Mouse (Mus musculus) forebrain, embryonic 16.5 days (tissue): Measurements from ENCODE around the gene Wdr49. TPM values are rescaled to one million over a fixed set of nuclear protein-coding genes. Genes with fewer than 3 reads are reported as not detected.

Experiments used
- ATAC-seq: fragments of 200-750 bp; cut with Nextera tagmentation; 2 replicates; pipeline ENCODE4 v1.8.0; 2017; ENCODE audit warnings: mild to moderate bottlenecking, moderate library complexity
- H3K27ac ChIP-seq: fragments of 300-500 bp; sonication (generic); 2 replicates; pipeline ENCODE4 v1.5.1; 2014; ENCODE audit warnings: low read length, control low read depth
- H3K27me3 ChIP-seq: fragments of 300-500 bp; sonication (generic); replicated peaks from 2 replicates; pipeline ENCODE4 v1.6.1; 2014; ENCODE audit warnings: low read length; ENCODE audit not compliant: control insufficient read depth, insufficient read depth
- H3K36me3 ChIP-seq: fragments of 300-500 bp; sonication (generic); 2 replicates; pipeline ENCODE4 v1.6.1; 2014; ENCODE audit not compliant: control insufficient read depth, insufficient read depth
- H3K4me1 ChIP-seq: fragments of 300-500 bp; sonication (generic); replicated peaks from 2 replicates; pipeline ENCODE4 v1.6.1; 2014; ENCODE audit warnings: low read length; ENCODE audit not compliant: control insufficient read depth, insufficient read depth
- H3K4me2 ChIP-seq: fragments of 300-500 bp; sonication (generic); 2 replicates; pipeline ENCODE4 v1.6.1; 2014; ENCODE audit warnings: mild to moderate bottlenecking, low read length, control low read depth
- H3K4me3 ChIP-seq: fragments of 300-500 bp; sonication (generic); replicated peaks from 2 replicates; pipeline ENCODE4 v1.5.1; 2014; ENCODE audit warnings: mild to moderate bottlenecking, low read length, control low read depth
- H3K9ac ChIP-seq: fragments of 300-500 bp; sonication (generic); replicated peaks from 2 replicates; pipeline ENCODE4 v1.6.1; 2014; ENCODE audit warnings: low read depth, low read length, control low read depth
- H3K9me3 ChIP-seq: fragments of 300-500 bp; sonication (generic); 2 replicates; pipeline ENCODE4 v1.6.1; 2016; ENCODE audit warnings: low read length; ENCODE audit not compliant: control insufficient read depth
- WGBS: fragments of 180-500 bp; shearing (Covaris S2); extraction: QIAGEN DNeasy Blood & Tissue Kit; methylation state at CpG from one replicate; pipeline ENCODE4 v1.1.7; 2014; 5-methylcytosine and 5-hydroxymethylcytosine counted together
- polyA plus RNA-seq: library from polyadenylated mRNA; unstranded; fragments of >200 nt; fragmentation: Nextera tagmentation; extraction: Ambion mirVana; gene quantifications from 2 replicates; pipeline ENCODE4 v1.2.1, GENCODE M21; 2015

The Wdr49 gene
- polyA plus RNA-seq, 1 experiment from 2014 or later = not detected

DNA sequence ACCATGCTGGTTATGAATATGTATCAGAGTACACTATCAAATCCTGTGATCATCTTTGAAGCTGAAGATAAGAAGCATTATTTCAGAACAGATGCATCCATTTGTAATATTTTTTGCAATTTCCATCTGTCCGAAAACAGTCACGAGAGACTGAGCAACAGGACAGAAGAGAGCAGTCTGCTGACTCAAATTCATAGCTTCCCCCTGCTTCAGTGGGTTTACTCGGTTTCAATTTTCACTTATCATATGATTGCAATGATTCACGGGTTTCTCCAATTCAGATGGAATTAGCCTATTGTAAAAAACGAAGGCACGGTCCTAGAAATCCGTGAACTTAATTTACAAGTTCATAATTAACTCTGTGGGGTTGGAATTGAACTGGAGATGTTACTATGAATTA, 13.8 kb downstream of the Wdr49 start:
- no peaks in the 10 kb centered on the region for H3K27me3 ChIP-seq
- no peak overlapping the region for H3K4me2 ChIP-seq
- H3K4me1 ChIP-seq = no peaks in the 10 kb centered on the region
- H3K27ac ChIP-seq = no peak overlapping the region
- H3K9ac ChIP-seq = no peak overlapping the region
- 86% methylated on average over 7 of the region's 7 CpGs for WGBS
- H3K9me3 ChIP-seq = no peaks in the 10 kb centered on the region
- ATAC-seq = no peak
- H3K36me3 ChIP-seq = no peaks in the 10 kb centered on the region
- no peak overlapping the region for H3K4me3 ChIP-seq

- 59% methylated on average over 4 of the region's 4 CpGs for WGBS
- Histone ChIP-seq H3K36me3 (no peaks in the 10 kb centered on the region), H3K9me3 (no peaks in the 10 kb centered on the region), H3K4me1 (no peaks in the 10 kb centered on the region), H3K4me2 (no peak overlapping the region), H3K9ac (no peak overlapping the region), H3K27ac (no peak overlapping the region), H3K27me3 (no peaks in the 10 kb centered on the region), H3K4me3 (no peak overlapping the region)
- no peak for ATAC-seq
These were observed 51.3 kb downstream of the Wdr49 start for GRCm38 (mm10) chr3:75430564-75431181.

- Histone ChIP-seq H3K4me1 (peaks cover 12% of the 10 kb centered on the region), H3K27ac (no peak overlapping the region; the same call in 1 of the 2 replicates), H3K4me3 (no peak overlapping the region), H3K36me3 (no peaks in the 10 kb centered on the region), H3K9ac (no peak overlapping the region), H3K27me3 (no peaks in the 10 kb centered on the region), H3K9me3 (no peaks in the 10 kb centered on the region), H3K4me2 (no peak overlapping the region)
- 72% methylated on average over 4 of the region's 4 CpGs for WGBS
- ATAC-seq = peak; percentile 45
These were observed 86.0 kb downstream of the Wdr49 start for GRCm38 (mm10) chr3:75395918-75396317.

DNA sequence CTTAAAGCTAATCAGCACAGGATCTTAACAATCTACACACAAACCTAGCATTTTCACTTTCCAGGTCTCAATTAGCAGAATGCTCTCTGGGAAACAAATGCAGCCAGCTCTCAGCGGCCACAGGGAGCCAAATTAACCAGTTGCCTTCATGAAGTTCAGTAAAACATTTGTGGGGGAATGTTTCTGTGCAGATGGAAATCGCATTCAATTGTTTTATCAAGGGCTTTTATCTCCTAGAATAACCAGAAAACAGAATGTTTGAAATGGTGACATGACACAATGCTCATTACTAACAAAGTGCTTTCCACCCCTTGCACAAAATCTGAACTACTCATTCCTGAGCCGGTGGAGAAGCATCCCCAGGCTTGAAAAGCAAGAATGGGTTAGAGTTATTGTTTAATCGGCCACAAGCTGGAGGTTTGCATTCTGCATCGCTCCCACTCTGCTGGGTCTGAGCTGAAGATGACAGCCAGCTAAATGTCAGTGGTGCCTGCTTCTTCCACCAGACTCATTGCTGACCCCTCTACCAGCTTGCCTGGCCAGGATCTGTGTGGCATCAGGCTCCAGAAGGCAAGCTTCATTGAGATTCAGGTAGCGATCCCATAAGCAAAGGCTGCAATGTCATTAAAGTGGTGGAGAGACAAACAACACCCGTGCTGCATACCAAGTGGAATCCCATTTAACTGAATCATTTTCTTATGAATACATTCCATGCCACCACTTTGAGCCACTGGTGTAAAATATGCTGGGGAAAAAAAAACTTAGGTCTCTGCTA, 86.6 kb downstream of the Wdr49 start:
- H3K4me1 ChIP-seq = peaks cover 12% of the 10 kb centered on the region
- peak overlapping the region; percentile 65 for H3K27ac ChIP-seq
- WGBS = 27% methylated on average over 7 of the region's 7 CpGs
- no peaks in the 10 kb centered on the region for H3K36me3 ChIP-seq
- H3K9ac ChIP-seq = no peak overlapping the region; the same call in 1 of the 2 replicates
- peak overlapping the region; percentile 30 for H3K4me2 ChIP-seq
- no peaks in the 10 kb centered on the region for H3K9me3 ChIP-seq
- ATAC-seq = peak; percentile 94
- H3K27me3 ChIP-seq = no peaks in the 10 kb centered on the region
- no peak overlapping the region for H3K4me3 ChIP-seq

DNA sequence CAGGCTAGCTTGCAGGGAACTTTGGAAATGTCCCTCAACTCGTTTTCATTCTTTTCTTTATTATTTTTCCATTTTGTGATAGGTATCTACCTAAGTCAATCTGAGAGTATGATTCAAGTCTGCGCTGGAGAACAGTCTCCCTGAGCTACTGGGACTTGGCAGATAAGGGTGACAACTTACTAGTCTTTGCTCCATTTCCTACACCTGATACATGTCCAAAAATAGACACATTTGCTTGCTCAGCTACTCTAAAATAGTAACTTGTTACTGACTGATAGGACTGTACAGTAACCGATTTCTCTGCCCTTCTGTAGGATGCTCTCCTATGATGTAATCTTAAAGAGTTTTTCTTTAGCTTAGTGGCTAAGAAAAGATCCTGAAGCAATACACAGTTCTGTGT, 87.5 kb downstream of the Wdr49 start:
- H3K27me3 ChIP-seq = no peaks in the 10 kb centered on the region
- H3K36me3 ChIP-seq = no peaks in the 10 kb centered on the region
- no peak overlapping the region for H3K9ac ChIP-seq
- H3K9me3 ChIP-seq = no peaks in the 10 kb centered on the region
- 64% methylated on average over 3 of the region's 3 CpGs for WGBS
- no peak for ATAC-seq
- H3K4me3 ChIP-seq = no peak overlapping the region
- H3K27ac ChIP-seq = no peak overlapping the region
- no peak overlapping the region for H3K4me2 ChIP-seq
- H3K4me1 ChIP-seq = peaks cover 12% of the 10 kb centered on the region

GRCm38 (mm10) chr3:75381776-75382175, 100.2 kb downstream of the Wdr49 start:
- 61% methylated on average over 2 of the region's 2 CpGs for WGBS
- no peaks in the 10 kb centered on the region for H3K9me3 ChIP-seq
- H3K27ac ChIP-seq = no peak overlapping the region
- no peak overlapping the region for H3K4me2 ChIP-seq
- H3K9ac ChIP-seq = no peak overlapping the region
- no peak overlapping the region for H3K4me3 ChIP-seq
- 0 out of 2 replicates have a peak, but pooled peaks cover 2% of the 10 kb centered on the region for H3K4me1 ChIP-seq
- H3K36me3 ChIP-seq = no peaks in the 10 kb centered on the region
- peak; percentile 72 for ATAC-seq
- H3K27me3 ChIP-seq = no peaks in the 10 kb centered on the region

DNA sequence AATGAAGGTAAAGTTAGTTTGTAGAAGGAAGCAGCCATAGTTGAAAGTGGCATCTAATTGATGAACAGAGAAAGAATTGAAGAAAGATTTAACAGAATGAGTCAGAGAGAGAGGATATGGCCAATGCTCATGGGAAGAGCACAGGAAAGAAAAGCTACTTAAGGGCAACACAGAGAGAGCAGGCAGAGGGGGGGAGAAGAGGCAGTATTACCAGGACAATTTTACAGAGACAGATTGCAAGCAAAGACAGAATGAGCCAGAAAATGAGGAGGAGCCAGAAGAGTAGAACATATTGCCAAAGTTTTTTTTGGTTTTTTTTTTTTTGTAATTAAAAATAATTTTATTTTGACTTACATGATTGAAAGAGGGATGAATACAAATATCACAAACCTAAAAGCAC, 128.0 kb downstream of the Wdr49 start:
- Histone ChIP-seq H3K9me3 (no peaks in the 10 kb centered on the region), H3K4me1 (no peaks in the 10 kb centered on the region), H3K4me3 (no peak overlapping the region), H3K27ac (no peak overlapping the region), H3K27me3 (no peaks in the 10 kb centered on the region), H3K9ac (no peak overlapping the region), H3K4me2 (no peak overlapping the region), H3K36me3 (no peaks in the 10 kb centered on the region)
- ATAC-seq = 0 out of 2 replicates have a peak, but pooled peaks have one; percentile 52

GRCm38 (mm10) chr3:75337196-75337595, 144.8 kb downstream of the Wdr49 start:
- H3K36me3 ChIP-seq = no peaks in the 10 kb centered on the region
- ATAC-seq = no peak
- H3K4me1 ChIP-seq = no peaks in the 10 kb centered on the region
- H3K4me3 ChIP-seq = no peak overlapping the region
- H3K27ac ChIP-seq = no peak overlapping the region
- no peaks in the 10 kb centered on the region for H3K9me3 ChIP-seq
- no peaks in the 10 kb centered on the region for H3K27me3 ChIP-seq
- no peak overlapping the region for H3K4me2 ChIP-seq
- no peak overlapping the region for H3K9ac ChIP-seq

DNA sequence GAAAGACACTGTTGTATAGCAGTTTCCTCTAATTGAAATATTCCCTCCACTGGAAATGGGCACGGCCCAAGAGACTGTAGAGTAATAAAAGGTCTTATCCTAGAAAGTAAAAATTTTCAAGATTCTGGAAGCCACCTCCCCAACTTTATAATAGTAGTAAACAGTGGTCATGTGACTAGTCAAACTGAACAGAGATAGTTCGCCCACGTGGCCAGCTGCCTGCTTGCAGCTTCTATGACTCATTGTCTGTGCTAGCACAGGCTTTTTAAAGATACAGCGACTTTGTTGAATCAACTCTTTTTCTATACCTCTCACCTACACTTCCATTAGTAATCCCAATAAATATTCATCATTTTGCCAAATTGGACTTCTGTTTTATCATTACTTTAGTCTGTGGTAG, 161.0 kb downstream of the Wdr49 start:
- Histone ChIP-seq H3K27me3 (no peaks in the 10 kb centered on the region), H3K27ac (no peak overlapping the region), H3K36me3 (no peaks in the 10 kb centered on the region), H3K9ac (no peak overlapping the region), H3K4me1 (no peaks in the 10 kb centered on the region), H3K9me3 (no peaks in the 10 kb centered on the region), H3K4me2 (no peak overlapping the region), H3K4me3 (no peak overlapping the region)
- no peak for ATAC-seq
- WGBS = 82% methylated on average over 4 of the region's 4 CpGs
